Mouse (Mus musculus) cerebellum, adult 11-12 months (tissue): ENCODE data around the gene Vars2.

Source experiments
- DNase-seq: peaks from one replicate; pipeline ENCODE4 v3.0.0; 2022

The Vars2 gene

DNA sequence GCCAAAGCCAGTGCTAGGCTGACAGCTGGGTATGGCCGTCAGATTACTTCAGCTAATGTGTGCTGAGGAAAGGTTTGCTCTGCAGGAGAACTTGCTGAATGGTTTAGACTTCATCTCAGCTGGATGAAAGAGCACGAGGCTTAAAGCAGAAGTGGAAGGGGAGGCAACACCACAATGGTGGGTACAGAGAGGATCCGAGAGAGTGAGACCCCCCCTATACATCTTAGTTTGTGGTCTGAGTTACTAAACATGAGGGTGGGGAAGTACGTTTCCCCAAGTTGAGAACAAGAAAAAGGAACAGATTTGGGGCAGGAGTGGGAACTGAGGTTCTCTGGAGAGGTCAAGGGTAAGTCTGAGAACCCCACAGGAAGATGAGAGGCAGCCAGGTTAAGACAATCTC is 25.0 kb upstream of the Vars2 start:
- DNase-seq, result no peak

DNA sequence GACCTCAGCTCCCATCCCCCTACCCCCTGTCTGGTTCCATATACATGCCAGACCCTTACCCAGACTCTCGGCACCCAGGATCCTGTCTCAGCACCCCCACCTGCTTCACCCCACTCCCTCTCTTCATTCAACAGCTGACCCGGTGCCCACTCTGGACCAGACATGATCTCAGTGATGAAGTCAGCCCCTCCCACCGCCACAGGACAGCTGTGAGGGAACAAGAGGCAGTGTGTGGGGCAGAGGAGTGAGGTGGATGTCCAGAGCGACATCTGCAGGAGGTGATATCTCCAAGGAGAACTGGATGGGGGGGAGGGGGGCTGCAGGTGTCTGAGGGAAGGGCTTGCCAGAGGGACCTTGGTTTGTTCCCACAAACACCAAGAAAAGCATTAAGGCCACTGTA is 24.4 kb upstream of the Vars2 start:
- DNase-seq, result no peak

DNA sequence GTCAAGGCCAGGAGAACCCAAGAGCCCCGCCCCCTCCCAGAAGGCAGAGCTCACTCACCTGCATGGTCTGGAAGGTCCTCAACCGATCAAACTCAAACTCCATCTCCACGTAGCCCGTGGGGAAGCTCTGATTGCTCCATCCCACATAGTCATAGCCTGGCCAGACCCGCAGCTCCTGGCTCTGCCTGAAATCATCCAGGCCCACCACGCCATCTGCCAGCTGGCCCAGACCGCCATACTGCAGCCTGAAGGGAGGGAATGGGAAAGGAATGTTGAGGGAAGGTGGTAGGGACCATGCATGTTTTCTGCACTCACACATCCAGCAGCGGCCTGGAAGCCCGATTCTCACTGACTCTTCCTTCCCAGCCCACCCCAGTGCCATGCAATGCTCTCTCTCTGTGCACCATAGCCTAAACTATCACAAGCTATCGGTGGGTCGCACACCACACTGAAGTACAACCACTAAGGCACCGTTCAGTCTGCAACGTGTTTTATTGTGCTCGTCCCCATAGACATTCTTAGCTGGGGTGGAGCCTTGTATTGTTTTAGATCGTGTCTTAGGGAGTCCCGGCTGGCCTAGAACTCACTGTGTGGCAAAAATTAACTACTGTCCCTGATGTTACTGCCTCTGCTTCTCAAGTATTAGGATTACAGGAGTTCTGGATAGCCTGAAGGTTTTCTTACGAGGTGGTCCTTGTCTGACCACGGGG is 22.7 kb upstream of the Vars2 start:
- no peak for DNase-seq

DNA sequence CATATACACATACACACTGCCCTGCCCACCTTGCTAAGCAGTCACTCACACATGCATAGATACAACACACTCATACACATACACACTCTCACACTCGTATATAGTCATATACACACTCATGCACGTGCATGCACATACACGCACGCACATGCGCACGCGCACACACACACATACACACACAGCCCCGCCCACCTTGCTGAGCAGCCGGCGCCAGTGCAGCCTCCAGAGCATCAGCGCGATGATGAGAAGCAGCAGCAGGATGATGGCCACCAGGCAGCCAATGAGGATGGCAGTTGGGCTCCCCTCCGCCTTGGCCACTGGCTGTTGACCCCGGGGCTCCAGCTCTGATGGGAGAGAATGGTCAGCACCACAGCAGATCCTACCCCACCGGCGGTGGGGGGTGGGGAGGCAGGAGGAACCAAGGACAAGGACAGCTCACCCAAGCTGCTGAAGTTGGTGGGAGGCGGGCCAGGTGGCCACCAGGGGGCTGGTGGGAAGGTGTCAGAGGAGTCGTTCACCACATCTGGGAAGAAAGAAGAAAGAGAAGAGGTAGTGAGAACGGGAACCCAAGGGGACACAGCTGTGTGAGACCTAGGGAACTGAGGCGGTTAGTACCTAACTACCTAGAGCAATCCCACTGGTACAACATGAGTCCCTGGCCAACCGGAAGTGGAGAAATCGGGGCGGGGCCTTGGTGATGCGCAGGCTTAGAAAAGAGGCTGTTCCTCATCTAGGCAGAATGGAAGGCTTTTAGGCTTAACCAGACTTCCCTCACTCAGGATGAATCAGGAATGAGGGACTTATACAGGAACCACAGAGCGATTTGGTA is 21.2 kb upstream of the Vars2 start:
- no peak for DNase-seq

DNA sequence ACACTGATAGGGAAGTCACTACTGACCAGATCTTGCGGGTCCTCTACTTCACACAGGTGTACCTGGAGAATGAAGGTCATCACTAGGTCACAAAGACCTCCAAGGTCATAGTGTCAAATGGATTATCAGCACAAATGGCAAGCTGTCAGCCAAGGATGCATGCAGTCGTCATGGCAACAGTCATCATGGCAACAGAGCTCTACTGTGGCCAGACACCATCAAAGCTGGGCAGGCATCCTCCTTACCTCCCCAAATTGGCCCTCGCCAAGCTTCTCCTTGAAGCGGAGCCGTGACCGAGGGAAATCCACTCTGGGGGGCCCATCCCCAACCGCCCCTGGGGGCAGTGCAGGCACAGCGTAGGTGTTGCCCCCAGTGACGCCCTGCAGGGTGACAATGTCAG is 17.7 kb upstream of the Vars2 start:
- no peak for DNase-seq

DNA sequence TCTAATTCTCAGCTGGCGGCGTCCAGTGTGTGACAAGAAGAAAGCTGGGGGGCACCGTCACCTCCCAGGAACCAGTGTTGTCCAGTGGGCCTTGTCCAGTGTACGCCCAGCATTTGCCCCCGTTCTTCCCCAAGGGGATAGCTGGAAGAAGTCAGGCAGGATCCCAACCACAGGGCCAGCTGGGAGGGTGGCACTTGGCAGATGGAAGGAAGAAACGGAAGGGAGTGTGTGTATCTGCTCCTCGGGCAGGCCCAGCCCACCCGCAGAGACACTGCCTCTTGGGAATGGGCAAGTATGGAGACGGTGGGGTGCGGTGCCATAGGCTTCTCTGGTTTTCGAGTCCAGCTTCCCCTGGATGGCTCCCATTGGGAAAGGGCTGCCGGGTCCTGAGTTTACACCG is 14.6 kb upstream of the Vars2 start:
- DNase-seq, result no peak

DNA sequence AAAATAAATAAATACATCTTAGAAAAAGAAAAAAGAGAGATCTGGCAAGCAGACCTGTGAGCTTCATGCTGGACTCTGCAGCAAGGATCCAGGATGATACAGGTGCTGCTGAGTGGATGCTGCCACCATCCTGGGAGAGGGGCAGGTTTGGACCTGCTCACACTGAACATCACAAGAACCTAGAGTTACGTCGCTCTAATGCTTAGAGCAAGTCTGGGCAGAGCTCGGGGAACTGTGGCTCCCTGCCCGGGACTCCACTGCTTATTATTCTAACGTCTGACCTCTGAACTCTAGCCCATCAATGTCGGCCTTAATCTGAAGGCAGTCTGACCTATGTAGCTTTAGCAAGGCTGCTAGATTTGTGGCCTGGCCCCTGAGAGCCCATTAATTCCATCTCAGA is 13.2 kb upstream of the Vars2 start:
- DNase-seq, result no peak

DNA sequence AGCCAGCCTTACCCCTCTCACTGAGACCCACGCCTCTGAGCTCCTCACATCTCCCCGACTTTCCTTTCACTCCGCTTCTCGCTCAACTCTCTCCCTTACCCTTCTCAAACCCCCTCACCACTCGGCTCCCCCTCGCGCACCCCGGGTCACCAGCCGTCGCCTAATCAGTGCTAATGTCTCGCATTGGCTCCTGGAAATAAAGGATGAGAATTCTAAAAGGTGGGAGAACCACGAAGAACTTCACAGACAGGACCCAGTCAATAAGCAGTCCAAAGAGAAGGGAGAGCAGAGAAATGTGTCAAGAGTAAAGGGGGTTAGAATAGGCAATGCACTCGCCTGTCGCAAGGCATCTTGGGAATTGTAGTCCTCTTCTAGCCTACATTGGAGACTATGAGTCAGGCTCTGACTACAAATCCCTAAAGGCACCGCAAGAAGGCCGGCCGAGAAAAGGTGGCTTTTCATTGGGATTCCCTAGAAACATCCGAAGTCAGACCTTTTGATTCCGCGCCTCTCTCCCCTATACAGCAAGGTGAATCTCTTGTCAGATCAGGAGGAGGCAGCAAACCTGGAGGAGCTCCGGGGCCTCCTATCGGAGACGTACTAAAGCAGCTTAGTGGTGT is 6.1 kb upstream of the Vars2 start, which contains the start of gene Gtf2h4:
Gene Gtf2h4 (minus strand): TSS at position 324 of the 620 bp plus-strand sequence.
- DNase-seq, result peak; percentile 91

DNA sequence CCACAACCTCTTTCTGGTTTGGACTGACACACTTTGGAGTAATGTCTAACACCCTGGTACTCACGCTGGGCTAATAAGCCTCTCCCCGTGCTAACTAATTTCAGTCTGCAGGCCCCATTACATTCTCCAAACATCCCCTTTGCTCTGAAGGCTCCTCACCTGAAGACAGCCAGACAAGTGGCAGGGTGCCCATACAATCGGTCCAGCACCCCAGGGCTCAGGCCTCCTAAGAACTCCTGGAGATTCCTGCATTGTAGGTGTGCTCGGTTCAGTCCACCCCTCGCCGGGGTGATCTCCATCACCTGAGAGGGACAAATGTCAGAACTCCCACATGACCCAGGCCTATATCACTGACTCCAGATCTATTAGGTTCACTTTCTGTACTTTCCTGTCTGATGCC is 5.1 kb upstream of the Vars2 start:
- peak; percentile 58 for DNase-seq

DNA sequence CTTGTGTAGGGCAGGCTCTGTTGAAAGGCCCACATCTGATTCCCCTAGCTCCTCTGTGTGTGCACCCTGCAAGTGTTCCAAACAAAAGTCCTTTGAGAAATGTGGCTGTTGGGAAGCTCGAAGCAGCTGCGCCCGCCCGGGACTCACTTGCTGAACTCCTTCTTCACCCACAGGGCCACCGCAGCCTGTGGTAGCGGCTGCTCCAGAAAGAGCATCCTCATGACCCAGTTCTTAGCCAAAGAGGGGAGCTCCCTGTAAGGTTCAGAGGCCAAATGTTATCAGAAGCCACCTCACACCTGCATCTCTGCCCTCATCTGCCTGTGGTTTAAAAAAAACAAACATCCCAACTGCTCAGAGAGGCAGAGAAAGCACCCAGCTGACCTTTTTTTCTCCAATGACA is 4.5 kb upstream of the Vars2 start:
- DNase-seq, result no peak

DNA sequence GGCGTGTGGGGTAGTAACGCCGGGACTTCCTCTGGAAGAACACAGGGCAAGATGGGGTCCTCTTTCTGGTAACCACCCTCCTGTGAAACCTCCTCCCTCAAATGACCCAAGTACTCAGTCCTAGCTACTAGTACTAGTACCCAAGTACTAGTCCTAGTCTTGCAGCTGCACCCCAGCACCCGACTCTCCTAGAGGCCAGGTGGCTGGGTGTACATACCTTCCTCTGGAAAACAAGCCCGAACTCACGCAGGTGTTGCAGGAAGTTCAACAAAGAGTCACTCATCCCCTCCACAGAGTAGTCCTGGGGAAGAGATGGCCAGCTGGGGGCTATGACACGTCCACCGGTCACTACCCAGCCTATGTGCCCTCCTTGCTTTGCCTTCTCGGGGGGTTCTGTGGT is 2.3 kb upstream of the Vars2 start:
- no peak for DNase-seq

DNA sequence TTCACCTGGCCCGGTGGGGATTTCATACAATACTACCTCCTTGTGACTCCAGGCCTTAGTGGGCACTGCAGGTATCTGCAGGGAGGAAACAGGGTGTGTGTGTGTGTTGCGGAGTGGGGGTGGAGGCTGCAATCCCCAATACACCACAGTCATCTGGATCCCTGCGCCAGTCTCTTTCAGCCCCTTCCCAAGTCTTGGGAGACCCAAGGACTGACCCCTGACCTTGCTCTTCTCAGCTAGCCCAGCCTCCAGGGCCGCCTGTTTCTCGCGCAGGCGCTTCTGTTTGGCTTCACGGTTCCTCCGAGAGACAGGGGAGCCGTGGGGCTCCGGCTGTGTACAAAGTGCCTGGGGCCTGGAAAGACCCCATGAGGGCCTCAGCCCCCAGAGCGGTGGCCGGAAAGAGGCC is 538 bp downstream of the Vars2 start:
- no peak for DNase-seq

DNA sequence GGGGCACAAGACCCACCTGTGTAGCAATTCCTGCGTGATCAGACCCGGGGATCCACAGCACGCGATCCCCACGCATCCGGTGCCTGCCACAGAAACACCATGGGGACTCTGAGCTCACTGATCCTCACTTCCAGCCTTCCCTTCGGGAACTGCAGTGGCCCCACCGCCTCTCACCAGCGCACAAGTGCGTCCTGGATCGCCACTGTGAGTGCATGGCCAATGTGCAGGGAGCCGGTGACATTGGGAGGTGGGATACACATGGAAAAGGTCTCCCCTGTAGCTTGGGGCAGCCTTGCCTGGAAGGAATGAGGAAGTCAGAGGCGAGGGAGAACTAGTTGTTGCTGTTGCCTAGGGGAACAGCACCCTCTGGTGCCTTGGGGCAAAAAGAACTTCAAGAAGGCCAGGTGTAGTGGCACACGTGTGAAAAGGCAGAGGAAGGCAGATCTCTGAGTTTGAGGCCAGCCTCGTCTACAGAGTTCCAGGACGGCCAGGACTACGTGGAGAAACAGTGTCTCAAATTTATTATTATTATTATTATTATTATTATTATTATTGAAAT is 1.4 kb downstream of the Vars2 start:
- DNase-seq, result no peak

DNA sequence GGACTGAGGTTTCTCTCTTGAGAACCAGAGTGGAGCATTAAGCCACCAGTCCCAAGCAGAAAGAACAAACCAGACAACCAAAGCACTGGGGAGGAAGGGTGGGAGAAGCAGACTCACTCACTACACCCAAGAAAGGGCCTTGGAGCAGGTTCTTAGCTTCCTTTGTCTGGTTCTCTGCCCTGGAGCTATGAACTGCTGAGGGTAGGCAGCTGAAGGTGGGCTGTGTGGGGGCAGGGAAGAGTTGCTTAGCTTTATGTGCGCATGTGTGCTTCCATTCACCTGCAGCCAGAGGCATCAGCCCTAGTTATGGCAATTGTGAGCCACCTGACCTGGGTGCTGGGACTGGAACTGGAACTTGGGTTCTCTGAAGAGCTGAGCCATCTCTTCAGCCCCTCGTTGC is 14.3 kb downstream of the Vars2 start:
- no peak for DNase-seq

DNA sequence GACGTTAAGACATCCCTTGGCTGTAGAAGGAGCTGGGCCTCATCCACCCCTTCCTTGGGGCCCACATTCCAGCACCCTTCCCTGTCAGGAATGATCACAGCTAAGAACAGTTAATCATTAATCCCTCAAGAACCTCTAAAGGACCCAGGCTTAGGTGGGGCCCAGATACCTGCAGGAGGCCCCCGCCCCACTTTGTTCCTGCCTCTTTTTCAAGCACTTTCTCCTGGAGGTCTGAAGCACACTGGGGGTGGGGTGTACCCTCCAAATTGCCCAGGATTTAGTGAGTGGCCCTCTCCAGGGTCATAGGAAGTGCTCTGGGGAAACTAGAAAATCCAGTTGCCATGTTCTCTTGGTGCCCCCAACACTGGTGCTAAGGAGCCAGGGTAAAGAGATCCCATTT is 18.0 kb downstream of the Vars2 start:
- no peak for DNase-seq

DNA sequence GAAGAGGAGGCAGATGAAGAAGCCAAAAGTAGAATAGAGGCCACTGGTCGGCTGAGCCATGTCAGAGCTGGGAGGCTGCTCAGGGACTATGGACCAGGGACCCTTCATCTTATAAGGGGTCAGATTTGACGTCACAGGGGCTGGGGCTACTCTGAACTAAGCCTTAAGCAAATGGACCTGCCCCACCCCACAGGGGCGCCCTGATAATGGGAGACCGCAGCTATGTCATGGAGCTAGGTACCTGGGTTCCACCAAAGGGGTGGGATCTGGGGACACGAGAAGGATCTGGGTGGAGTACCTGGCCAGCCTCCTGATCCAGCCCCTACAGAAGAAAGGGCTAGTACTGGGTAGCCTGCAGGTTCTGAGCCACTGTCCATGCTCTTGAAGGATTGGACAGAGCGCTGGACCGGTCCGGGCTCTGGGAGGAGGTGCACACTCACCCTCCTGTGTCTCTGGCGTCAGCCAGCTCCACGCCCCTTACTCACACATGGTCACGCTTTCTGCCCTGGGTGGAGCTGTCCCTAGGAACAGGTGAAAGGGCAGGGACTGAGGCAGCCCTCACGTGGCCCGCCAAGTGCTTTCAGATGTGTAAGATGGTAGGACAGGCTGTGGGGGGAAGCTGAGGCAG is 23.7 kb downstream of the Vars2 start, which contains the start of gene Mucl3:
Gene Mucl3 (minus strand): TSS at position 87 of the 628 bp plus-strand sequence.
- no peak for DNase-seq

DNA sequence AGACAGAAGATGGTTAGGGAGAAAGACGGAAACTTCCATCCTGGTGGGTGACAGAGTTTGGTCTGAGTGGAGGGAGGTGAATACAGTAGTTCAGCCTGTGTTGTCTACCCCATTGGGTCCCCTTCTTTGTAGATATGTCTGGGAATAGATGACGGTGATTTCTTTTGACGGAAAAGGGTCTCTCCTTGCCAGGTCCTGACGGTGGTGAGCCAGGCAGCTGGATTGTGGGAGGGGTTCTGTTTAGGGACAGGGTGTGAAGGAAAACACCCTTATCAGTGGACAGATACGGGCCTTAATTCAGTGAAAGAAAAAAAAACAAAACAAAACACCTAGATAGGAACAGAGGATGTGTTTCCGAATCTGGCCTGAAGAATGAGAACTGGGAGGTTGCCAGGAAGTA is 28.0 kb downstream of the Vars2 start:
- DNase-seq, result no peak

DNA sequence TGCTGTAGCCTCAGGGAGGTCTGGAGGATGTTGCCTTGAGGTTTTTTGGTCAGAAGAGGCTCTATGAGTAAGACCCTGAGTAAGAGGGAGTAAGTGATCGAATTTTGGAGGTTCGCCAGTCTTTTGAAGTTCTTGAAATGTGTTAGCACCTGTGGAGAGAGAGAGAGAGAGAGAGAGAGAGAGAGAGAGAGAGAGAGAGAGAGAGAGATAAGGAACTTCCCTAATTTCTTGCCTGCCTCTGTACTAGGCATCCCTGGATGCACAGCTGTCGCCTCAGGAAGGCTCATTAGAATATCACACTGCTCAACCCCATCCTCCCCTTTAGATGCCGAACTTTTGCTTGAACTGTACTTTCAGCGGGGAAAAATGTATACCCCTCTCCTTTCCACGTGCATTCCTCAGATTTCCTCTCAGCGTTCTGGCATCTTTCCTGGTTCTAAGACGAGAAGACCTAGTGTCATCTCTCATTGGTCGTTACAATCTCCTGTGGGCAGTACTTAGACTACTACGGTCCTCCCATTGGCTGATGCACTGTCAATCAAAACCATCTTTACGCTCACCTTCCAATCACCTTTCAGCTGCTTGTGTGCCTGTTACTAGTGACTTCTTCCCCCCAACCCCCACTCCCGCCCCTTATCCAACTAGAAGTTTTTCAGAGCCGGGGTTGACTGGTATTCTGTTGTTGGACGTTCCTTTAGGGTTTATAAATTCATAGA is 28.8 kb downstream of the Vars2 start:
- DNase-seq, result no peak

DNA sequence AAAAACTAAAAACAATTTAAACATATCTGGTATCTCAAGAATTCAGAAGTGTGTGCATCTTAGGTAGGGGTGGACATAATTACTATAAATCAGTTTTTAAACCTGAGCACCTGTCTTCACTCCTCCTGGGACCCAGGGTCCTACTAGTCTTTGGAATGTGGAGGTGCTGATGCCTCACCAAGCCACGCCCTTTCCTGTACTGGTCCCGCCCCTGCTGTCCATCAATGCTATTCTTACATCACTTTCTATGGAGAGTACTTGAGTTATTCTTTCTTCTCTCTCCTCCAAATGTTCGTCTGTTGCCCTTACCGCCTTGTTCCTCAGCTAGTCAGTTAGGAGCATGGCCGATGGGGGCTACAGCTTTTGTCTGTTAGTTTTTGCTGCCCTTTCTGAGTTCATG is 31.0 kb downstream of the Vars2 start:
- DNase-seq, result peak; percentile 44

DNA sequence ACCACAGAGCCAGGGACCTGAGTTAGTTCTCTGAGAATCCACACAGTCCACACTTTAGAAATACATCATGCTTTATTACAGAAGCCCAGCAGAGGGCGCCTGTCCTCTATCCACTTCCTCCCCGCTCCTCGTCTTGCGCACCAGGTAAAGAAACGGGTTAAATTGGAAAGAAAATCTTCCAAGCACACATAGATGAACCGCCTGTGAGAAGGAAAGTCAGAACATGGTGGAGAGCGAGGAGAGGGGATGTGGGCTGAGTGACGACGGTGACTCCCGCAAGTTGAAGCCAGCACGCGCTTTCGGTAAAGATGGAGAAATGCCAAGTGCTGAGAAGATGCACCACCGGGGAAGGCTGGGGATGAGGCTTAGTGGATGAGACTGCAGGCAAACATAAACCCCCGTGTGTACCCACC is 31.7 kb downstream of the Vars2 start:
- peak; percentile 71 for DNase-seq

DNA sequence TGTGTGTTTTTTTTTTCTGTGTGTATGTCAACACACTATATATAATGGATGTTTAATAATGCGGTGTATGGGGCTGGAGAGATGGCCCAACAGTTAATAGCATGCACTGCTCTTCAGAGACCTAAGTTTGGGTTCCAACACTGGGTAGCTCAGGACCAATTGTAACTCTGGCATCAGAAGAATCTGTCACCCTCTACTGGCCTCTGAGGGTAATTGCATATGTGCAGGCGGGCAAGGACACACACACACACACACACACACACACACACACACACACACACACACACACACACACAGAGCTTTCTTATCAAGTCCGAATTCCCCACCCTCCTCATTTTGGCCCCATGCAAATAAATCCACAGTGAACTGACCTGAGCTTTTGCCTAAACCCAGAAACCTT is 32.2 kb downstream of the Vars2 start:
- DNase-seq, result no peak

DNA sequence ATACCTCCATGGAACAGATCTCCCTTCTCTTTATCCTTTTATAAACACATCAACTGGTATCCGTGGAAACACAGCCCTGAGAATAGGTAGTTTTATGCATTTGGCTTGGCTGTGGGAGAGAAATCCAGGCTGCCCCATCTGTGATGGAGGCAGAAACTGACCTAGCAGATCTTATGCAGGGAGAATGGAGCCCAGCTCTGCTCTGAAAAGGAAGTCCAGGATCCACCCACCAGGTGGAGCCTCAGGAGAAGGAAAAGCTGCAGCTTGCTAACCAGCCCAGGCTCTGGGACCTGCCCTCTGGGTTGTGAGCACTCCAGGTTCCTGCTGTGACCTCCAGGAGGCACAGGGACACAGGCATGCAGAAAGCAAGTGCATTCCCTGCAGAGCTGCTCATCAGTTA is 33.4 kb downstream of the Vars2 start:
- peak; percentile 10 for DNase-seq
